Mouse (Mus musculus): ENCODE results near the gene Flywch1.

GRCm38 (mm10) chr17:23755689-23756088, 15.7 kb downstream of the Flywch1 start:
- TF ChIP-seq GATA1 (IDR thresholded peaks at IDR 0.05; ENCODE audit: low read length): no peak
- no peak for TF ChIP-seq TAL1 (IDR thresholded peaks at IDR 0.05; ENCODE audit: low read length)
